Mouse (Mus musculus): ENCODE measurements around the gene Acot5. TPM values are rescaled to one million over a fixed set of nuclear protein-coding genes. Genes with fewer than 3 reads are reported as not detected.

Acot5 gene
- total and polyA plus RNA-seq, 3 experiments: not detected

DNA sequence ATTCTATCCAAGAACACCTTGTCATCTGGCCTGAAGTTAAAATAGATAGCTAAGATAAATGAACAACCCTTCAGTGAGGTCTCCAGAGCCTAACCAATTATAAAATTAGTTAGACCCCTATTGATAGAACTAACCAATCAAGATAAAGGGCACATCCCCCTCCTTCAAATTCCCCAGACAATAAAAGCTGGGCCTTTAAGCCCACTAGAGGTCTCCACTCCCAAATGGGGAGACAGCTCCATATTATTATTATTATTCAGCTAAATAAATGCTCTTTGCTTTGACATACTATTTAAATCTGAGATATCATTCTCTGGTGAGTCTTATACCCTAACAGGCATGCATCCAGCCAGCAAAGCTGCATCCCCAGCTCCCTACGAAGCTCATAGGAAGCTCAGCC is 40.8 kb downstream of the Acot5 start:
- Histone ChIP-seq H3K9me3 (replicated peaks; ENCODE audit: insufficient read depth, low read length) (no peaks in the 10 kb centered on the region), H3K27ac (ENCODE audit: control insufficient read depth, low read depth, low read length) (no peak overlapping the region), H3K79me2 (ENCODE audit: control insufficient read depth, insufficient read depth, low read length, poor library complexity) (no peaks in the 10 kb centered on the region), H3K36me3 (ENCODE audit: control insufficient read depth in 1 of 2, insufficient read depth in 2 of 2, low read length in 2 of 2) (peaks cover 0 to 5% of the 10 kb centered on the region in 2 experiments; a peak in 2 of 4 replicates), H3K4me1 (ENCODE audit: control insufficient read depth in 1 of 2, insufficient read depth in 2 of 2, low read length in 2 of 2) (peaks cover 0 to 4% of the 10 kb centered on the region in 2 experiments; a peak in 2 of 4 replicates), H3K27me3 (ENCODE audit: control insufficient read depth in 1 of 2, insufficient read depth in 2 of 2, low read length in 2 of 2) (no peaks in the 10 kb centered on the region), H3K4me3 (ENCODE audit: control insufficient read depth in 1 of 2, insufficient read depth in 1 of 2, low read depth in 2 of 2, low read length in 2 of 2) (no peak overlapping the region), H3K9ac (ENCODE audit: control insufficient read depth, low read depth, low read length, poor library complexity, severe bottlenecking) (no peak overlapping the region)
- DNase-seq (ENCODE audit: low read depth, low spot score): no peak
- no peak for TF ChIP-seq USF1 (IDR thresholded peaks at IDR 0.05; ENCODE audit: low read depth, low read length)
- TF ChIP-seq GATA1 (IDR thresholded peaks at IDR 0.05; ENCODE audit: low read depth, low read length): no peak
- TF ChIP-seq MYC (IDR thresholded peaks at IDR 0.05; ENCODE audit: low read depth, low read length): no peak
- TF ChIP-seq RAD21 (IDR thresholded peaks at IDR 0.05; ENCODE audit: low read depth, low read length): peak; percentile 32
- no peak for TF ChIP-seq USF2 (IDR thresholded peaks at IDR 0.05; ENCODE audit: borderline replicate concordance in 1 of 2, insufficient read depth in 1 of 2, low read depth in 1 of 2, low read length in 2 of 2)
- no peak for TF ChIP-seq POLR2AphosphoS2 (IDR thresholded peaks at IDR 0.05; ENCODE audit: low read length)
- TF ChIP-seq RCOR1 (IDR thresholded peaks at IDR 0.05; ENCODE audit: low read depth, low read length): no peak
- peak in 2 of 3 experiments; percentile 17 to 45; a peak in 3 of 6 replicates for TF ChIP-seq CTCF (IDR thresholded peaks at IDR 0.05 in 2 of 3, conservative IDR thresholded peaks at IDR 0.05 in 1 of 3; ENCODE audit: control insufficient read depth in 1 of 3, insufficient read depth in 1 of 3, low read depth in 2 of 3, low read length in 3 of 3, poor library complexity in 1 of 3, severe bottlenecking in 1 of 3)
- no peak for TF ChIP-seq MAX (IDR thresholded peaks at IDR 0.05; ENCODE audit: low read length)
- peak; percentile 52 for TF ChIP-seq SMC3 (IDR thresholded peaks at IDR 0.05; ENCODE audit: low read depth, low read length)
- TF ChIP-seq ZMIZ1 (IDR thresholded peaks at IDR 0.05; ENCODE audit: low read depth, low read length): no peak
- no peak for TF ChIP-seq ZNF384 (IDR thresholded peaks at IDR 0.05; ENCODE audit: low read depth, low read length)
- no peak for TF ChIP-seq GABPA (IDR thresholded peaks at IDR 0.05; ENCODE audit: low read depth, low read length)
- no peak for TF ChIP-seq POLR2A (IDR thresholded peaks at IDR 0.05; ENCODE audit: control insufficient read depth in 1 of 2, insufficient read depth in 1 of 2, low read depth in 1 of 2, low read length in 2 of 2, poor library complexity in 1 of 2)
- no peak for TF ChIP-seq ETS1 (IDR thresholded peaks at IDR 0.05; ENCODE audit: low read depth, low read length)

DNA sequence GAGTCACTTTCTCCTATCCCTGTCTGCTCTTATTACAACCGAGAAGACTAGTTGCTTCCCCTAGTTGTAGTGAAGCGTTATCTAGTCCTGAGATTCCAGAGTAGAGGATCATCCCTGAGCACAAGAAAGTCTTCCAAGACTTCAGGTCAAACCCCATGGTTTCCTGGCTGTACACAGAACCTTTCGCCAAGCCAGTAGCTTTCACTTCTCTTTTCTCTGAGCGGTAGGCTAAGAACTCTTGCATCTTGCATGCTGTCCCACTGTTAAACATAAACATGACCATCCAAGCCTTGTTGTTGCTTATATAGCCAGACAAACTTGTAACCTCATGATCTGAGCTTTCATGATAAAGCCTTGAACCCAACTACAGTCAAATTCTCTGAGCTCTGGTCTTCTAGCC is 41.7 kb downstream of the Acot5 start:
- Histone ChIP-seq H3K79me2 (ENCODE audit: control insufficient read depth, insufficient read depth, low read length, poor library complexity) (no peaks in the 10 kb centered on the region), H3K27me3 (ENCODE audit: control insufficient read depth in 1 of 2, insufficient read depth in 2 of 2, low read length in 2 of 2) (no peaks in the 10 kb centered on the region), H3K9ac (ENCODE audit: control insufficient read depth, low read depth, low read length, poor library complexity, severe bottlenecking) (no peak overlapping the region), H3K27ac (ENCODE audit: control insufficient read depth, low read depth, low read length) (no peak overlapping the region), H3K4me1 (ENCODE audit: control insufficient read depth in 1 of 2, insufficient read depth in 2 of 2, low read length in 2 of 2) (peaks cover 0 to 4% of the 10 kb centered on the region in 2 experiments; a peak in 2 of 4 replicates), H3K9me3 (replicated peaks; ENCODE audit: insufficient read depth, low read length) (no peaks in the 10 kb centered on the region), H3K4me3 (ENCODE audit: control insufficient read depth in 1 of 2, insufficient read depth in 1 of 2, low read depth in 2 of 2, low read length in 2 of 2) (no peak overlapping the region), H3K36me3 (ENCODE audit: control insufficient read depth in 1 of 2, insufficient read depth in 2 of 2, low read length in 2 of 2) (peaks cover 0 to 3% of the 10 kb centered on the region in 2 experiments; a peak in 2 of 4 replicates)
- DNase-seq (ENCODE audit: low read depth, low spot score): no peak
- TF ChIP-seq SMC3 (IDR thresholded peaks at IDR 0.05; ENCODE audit: low read depth, low read length): no peak
- TF ChIP-seq POLR2AphosphoS2 (IDR thresholded peaks at IDR 0.05; ENCODE audit: low read length): no peak
- no peak for TF ChIP-seq HCFC1 (IDR thresholded peaks at IDR 0.05; ENCODE audit: low read depth, low read length)
- no peak for TF ChIP-seq KAT2A (conservative IDR thresholded peaks at IDR 0.05; ENCODE audit: low read depth, low read length)
- no peak for TF ChIP-seq MAZ (IDR thresholded peaks at IDR 0.05; ENCODE audit: low read depth, low read length)
- no peak for TF ChIP-seq ELF1 (IDR thresholded peaks at IDR 0.05; ENCODE audit: low read depth, low read length)
